Mouse (Mus musculus) MEL-GATA-1-ER (cell line): ENCODE measurements at regions not wholly inside any gene's neighbourhood (a gene's known extent, or its start where the extent isn't known, plus 50 kb on each side); places are given as distances from the start of the nearest gene placed in this dataset.
"Not testable (repeated sequence)": the region's sequence is repeated elsewhere in the genome, so short reads cannot be mapped to it uniquely, and the experiment has no call there.

Source experiments
- DNase-seq: peaks from one replicate; pipeline ENCODE4 v3.0.0-alpha.2; 2012; ENCODE audit warnings: low read depth; ENCODE audit errors: extremely low read depth

GRCm38 (mm10) chr13:5519181-5519580 lies 342.1 kb upstream of the Klf6 start:
- no peak for DNase-seq

DNA sequence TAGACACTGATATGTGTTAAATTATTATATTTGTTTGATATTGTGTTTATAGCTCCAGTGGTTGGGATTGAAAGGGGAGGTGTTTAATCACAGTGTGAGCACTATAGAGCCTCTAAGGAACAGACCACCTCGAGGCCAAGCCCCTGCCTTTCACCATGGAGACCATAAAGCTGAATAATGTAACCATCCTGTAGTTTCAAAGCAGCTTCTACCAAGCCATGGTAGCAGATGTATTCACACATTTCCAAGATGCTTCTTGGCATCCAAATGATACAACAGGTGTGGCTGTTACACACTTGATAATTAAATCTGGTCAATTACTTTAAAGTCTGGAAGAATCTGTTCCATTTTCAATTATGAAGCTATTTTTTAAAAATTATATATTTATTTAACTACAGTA lies 341.7 kb upstream of the Klf6 start:
- no peak for DNase-seq

GRCm38 (mm10) chr13:5527400-5527799 lies 333.9 kb upstream of the Klf6 start:
- DNase-seq: no peak

DNA sequence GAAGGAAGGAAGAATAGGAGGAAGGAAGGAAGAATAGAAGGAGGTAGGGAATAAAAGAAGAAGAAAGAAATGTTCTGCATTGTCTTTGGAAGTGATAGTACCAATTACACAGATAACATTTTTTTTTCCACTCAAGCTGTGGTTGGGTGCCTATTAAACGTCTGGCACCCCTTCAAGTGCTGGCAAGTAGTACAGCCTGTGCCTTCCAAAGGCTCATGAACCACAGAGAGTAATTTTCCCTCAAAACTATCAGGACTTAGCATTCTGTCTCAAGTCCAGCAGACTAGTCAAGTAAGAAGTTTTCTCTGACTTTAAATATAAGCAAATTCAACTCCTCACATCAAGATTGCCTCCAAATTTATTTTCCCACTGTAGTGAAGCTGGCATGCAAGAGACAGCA lies 321.0 kb upstream of the Klf6 start:
- no peak for DNase-seq

- no peak for DNase-seq
These were observed 315.8 kb upstream of the Klf6 start for GRCm38 (mm10) chr13:5545521-5545920.

- no peak for DNase-seq
These were observed 315.3 kb upstream of the Klf6 start for GRCm38 (mm10) chr13:5546011-5546410.

GRCm38 (mm10) chr13:5546937-5547336 lies 314.3 kb upstream of the Klf6 start:
- no peak for DNase-seq

- DNase-seq: no peak
These were observed 312.5 kb upstream of the Klf6 start for GRCm38 (mm10) chr13:5548768-5549167.

DNA sequence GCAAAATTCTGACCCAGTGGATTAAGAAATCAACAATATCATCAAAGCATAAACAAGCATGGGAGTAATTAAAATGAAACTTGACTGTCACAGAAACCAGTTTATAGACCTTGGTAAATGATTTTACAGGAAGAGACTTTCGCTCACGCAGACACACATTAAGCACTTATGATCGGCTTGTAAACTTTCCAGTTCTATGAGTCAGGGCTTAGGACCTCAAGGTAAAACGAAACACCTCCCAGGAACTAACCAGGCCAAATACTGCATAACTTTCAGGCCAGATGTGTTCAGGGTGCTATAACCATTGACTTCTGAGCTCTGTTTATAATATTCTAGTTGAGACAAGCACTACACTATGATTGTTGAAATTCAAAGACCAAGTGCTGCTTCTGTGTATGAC lies 312.1 kb upstream of the Klf6 start:
- no peak for DNase-seq

DNA sequence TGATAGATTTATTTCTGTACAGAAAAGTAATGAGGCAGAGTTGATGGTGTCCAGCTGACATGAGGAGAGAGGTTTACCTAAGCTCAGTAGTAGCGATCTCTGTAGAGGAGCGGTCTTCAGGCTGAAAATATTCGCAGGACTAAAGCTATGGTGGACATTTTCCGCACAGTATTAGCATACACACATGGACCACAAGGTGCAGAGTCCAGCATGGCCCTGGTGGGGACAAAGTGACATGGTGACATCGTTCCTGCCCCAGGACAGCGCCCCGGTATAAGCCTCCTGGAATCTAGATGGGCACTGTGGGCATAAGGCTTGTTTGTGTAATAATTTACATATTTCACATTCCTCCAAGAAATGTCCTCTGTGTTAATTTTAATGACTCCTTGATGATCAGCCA lies 311.5 kb upstream of the Klf6 start:
- DNase-seq: no peak

GRCm38 (mm10) chr13:5550354-5550753 lies 310.9 kb upstream of the Klf6 start:
- no peak for DNase-seq

GRCm38 (mm10) chr13:5551131-5551530 lies 310.2 kb upstream of the Klf6 start:
- no peak for DNase-seq

DNA sequence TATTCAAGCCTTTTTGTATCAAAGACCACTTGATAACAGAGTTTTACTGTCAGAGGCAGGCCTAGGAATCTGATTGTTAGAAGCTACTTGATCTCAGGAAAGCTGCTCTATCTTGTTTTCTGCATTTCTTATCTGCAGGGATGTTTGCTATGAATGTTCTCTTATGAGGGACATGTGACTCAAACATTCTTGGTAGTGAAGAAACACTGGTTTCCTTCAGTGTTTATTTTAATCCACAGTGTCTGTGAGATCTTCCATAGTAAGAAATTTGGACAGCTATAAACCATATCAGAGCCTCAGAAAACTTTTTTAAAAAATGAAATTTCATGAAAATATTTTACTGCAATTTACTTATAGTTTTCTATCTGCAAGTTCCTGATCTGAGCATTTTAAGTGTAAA lies 307.8 kb upstream of the Klf6 start:
- no peak for DNase-seq

- DNase-seq: no peak
These were observed 303.2 kb upstream of the Klf6 start for GRCm38 (mm10) chr13:5558095-5558494.

DNA sequence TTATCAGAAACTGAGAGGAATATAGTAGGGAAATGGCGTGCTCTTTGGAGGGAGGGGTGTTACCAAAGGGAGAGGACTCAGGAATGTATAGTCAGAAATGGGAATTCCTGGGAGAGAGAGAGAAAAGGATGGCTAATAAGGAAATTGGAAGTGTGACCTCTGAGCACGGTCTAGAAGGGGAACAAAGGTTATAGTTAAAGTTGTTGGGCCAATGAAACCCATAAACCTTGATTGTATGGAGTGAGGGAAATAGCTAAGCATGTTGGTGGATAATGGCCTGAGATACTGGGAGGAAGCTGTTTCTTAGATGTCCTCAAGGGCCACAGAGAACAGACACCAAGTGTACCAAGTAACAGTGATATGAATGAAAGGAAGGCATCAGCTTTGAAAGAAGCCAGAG lies 294.8 kb upstream of the Klf6 start:
- no peak for DNase-seq

GRCm38 (mm10) chr13:5566896-5567295 lies 294.4 kb upstream of the Klf6 start:
- no peak for DNase-seq

DNA sequence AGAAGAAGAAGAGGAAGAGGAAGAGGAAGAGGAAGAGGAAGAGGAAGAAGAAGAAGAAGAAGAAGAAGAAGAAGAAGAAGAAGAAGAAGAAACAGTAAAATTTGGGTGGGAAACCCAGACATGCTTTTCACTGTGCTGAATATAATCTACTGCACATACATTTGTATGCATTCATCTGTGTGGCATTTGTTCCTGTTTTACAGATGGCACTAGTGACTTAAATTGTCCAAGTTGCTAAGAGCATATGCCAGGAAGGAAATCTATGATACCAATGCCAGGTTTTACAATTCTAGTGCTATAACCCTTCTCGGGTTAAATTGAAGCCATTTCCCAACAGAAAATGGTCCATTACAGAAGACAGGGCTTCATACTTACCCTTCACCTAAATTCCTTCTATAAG lies 291.7 kb upstream of the Klf6 start:
- no peak for DNase-seq

DNA sequence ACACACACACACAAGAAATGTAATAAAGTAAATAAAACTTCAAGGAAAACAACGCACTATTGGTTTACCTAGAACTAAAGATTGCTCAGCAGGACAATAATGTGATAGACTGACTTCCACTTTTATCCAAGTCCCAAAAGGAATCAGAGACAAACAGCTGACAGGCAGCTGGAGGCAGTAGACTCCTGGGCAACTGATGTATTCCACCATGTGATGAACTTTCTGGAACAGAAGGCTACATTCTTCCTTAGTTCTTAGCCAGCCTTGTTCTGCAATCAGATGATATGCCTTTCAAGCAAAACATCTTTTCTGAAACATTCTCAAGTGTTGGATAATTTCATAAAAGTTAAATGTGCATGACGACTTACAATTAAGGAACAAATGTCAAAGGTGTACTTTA lies 290.9 kb upstream of the Klf6 start:
- DNase-seq: no peak

DNA sequence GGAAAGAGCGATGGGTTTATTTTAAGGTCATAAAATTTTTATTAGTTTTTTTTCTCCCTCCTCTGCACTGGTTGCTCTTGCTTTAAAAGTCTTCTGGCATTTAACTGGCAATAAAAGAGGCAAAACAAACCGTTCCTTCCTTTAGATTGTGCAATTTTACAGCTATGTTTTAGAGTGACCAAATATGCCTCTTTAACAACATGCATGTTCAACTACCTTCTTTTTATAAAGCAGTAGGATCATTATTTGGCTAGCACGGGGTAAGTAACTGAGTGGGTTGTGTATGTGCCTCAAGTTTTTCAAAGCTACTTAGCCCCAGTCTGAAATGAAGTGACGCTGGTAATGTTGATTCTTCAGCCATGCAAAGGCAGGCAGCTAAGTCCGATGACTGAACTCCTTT lies 284.7 kb upstream of the Klf6 start:
- DNase-seq: no peak

DNA sequence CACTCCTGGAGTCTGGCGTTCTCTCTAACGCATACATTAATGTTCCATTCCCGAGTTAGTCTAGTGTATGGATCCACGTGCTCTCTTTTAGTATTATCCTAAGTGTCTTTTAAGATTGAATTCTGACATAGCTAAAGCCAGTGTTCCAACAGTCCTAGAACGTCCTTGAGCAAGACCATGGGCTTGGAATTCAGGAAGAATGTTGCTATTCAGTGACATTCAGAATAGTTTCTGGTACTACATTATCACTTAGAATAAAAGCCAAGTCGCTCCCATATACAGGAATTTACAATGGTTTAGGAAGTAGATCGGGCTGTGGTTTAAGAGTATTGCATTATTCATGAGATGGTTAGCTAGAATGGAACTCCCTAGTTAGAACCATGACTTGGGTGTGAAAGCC lies 277.6 kb upstream of the Klf6 start:
- DNase-seq: not testable (repeated sequence)

- DNase-seq: no peak
These were observed 274.1 kb upstream of the Klf6 start for GRCm38 (mm10) chr13:5587196-5587595.

DNA sequence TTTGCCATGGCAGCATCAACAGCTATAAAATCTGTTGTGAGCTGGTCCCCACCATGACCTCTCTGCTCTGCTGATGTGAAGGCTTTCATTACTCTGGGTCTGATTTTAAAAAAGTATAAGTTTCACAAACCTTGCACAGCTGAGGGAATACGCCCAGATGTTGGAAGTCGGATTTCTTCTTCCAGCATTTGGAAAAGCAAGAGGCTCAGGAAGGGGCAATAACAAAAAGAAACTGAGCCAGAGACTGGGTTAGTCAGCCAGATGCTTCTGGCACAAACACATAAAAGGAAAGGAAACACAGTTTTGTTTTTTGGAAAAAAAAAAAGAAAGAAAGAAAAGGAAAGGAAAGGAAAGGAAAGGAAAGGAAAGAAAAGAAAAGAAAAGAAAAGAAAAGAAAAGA lies 270.0 kb upstream of the Klf6 start:
- DNase-seq: no peak

- DNase-seq: no peak
These were observed 269.3 kb upstream of the Klf6 start for GRCm38 (mm10) chr13:5591837-5592555.

DNA sequence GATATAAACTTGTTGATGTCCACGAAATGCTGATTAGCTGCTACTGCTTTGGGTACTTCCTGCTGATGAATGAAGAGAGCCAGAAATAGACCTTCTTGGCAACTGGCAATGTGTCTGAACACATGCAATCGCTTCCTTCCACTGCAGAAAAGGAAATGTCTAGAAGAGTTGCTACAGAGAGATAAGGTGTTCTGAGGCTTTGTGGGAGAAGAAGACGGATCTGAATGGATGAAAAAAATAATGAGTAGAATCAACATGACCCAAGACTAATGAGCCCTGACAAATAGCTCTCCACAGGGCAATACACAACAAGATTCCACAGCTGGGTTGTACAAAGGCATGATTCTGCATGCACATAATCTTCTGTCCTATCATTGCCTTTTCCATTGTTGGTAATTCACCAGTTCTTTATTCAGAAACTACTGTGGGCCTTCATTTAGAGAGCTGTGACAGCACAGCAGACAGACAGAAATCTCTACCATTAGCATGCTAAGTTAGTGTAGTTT lies 268.7 kb upstream of the Klf6 start:
- peak; percentile 30 for DNase-seq
